Mouse (Mus musculus): ENCODE measurements at regions not wholly inside any gene's neighbourhood (a gene's known extent, or its start where the extent isn't known, plus 50 kb on each side); places are given as distances from the start of the nearest gene placed in this dataset.
"Not testable (repeated sequence)": the region's sequence is repeated elsewhere in the genome, so short reads cannot be mapped to it uniquely, and the experiment has no call there.

GRCm38 (mm10) chr8:126081279-126081678 is 86.3 kb downstream of the Kcnk1 start:
- DNase-seq (ENCODE audit: low spot score in 2 of 2), result no peak

- DNase-seq (ENCODE audit: low spot score in 2 of 2), result no peak
These were observed 87.9 kb downstream of the Kcnk1 start for GRCm38 (mm10) chr8:126082827-126083226.

- no peak for DNase-seq (ENCODE audit: low spot score in 2 of 2)
These were observed 95.8 kb downstream of the Kcnk1 start for GRCm38 (mm10) chr8:126090772-126091171.

- DNase-seq (ENCODE audit: low spot score in 2 of 2), result no peak
These were observed 99.0 kb downstream of the Kcnk1 start for GRCm38 (mm10) chr8:126094005-126094404.

- DNase-seq (ENCODE audit: low spot score in 2 of 2), result no peak
These were observed 101.1 kb downstream of the Kcnk1 start for GRCm38 (mm10) chr8:126096056-126096455.

- DNase-seq (ENCODE audit: low spot score in 2 of 2), result no peak
These were observed 101.7 kb downstream of the Kcnk1 start for GRCm38 (mm10) chr8:126096636-126097170.

GRCm38 (mm10) chr8:126098886-126099285 is 103.9 kb downstream of the Kcnk1 start:
- no peak for DNase-seq (ENCODE audit: low spot score in 2 of 2)

- DNase-seq (ENCODE audit: low spot score in 2 of 2), result no peak
These were observed 104.9 kb downstream of the Kcnk1 start for GRCm38 (mm10) chr8:126099889-126100288.

GRCm38 (mm10) chr8:126105043-126105442 is 110.1 kb downstream of the Kcnk1 start:
- no peak for DNase-seq (ENCODE audit: low spot score in 2 of 2)

GRCm38 (mm10) chr8:126126041-126126440 is 131.1 kb downstream of the Kcnk1 start:
- no peak for DNase-seq (ENCODE audit: low spot score in 2 of 2)

GRCm38 (mm10) chr8:126132076-126132475 is 137.1 kb downstream of the Kcnk1 start:
- DNase-seq (ENCODE audit: low spot score in 2 of 2), result no peak

- not testable (repeated sequence) for DNase-seq (ENCODE audit: low spot score in 2 of 2)
These were observed 137.9 kb downstream of the Kcnk1 start for GRCm38 (mm10) chr8:126132918-126133317.

- DNase-seq (ENCODE audit: low spot score in 2 of 2), result no peak
These were observed 140.1 kb downstream of the Kcnk1 start for GRCm38 (mm10) chr8:126135100-126135499.

GRCm38 (mm10) chr8:126135573-126135972 is 140.6 kb downstream of the Kcnk1 start:
- no peak for DNase-seq (ENCODE audit: low spot score in 2 of 2)

GRCm38 (mm10) chr8:126136946-126137345 is 142.0 kb downstream of the Kcnk1 start:
- DNase-seq (ENCODE audit: low spot score in 2 of 2), result no peak

- no peak for DNase-seq (ENCODE audit: low spot score in 2 of 2)
These were observed 142.5 kb downstream of the Kcnk1 start for GRCm38 (mm10) chr8:126137452-126137851.

- no peak for DNase-seq (ENCODE audit: low spot score in 2 of 2)
These were observed 143.9 kb downstream of the Kcnk1 start for GRCm38 (mm10) chr8:126138645-126139545.

- no peak for DNase-seq (ENCODE audit: low spot score in 2 of 2)
These were observed 144.5 kb downstream of the Kcnk1 start for GRCm38 (mm10) chr8:126139546-126139870.

GRCm38 (mm10) chr8:126140998-126141397 is 146.0 kb downstream of the Kcnk1 start:
- no peak for DNase-seq (ENCODE audit: low spot score in 2 of 2)

- DNase-seq (ENCODE audit: low spot score in 2 of 2), result no peak
These were observed 146.8 kb upstream of the Slc35f3 start for GRCm38 (mm10) chr8:126151527-126151926.

GRCm38 (mm10) chr8:126153955-126154354 is 144.4 kb upstream of the Slc35f3 start:
- no peak for DNase-seq (ENCODE audit: low spot score in 2 of 2)

GRCm38 (mm10) chr8:126157452-126158185 is 140.7 kb upstream of the Slc35f3 start:
- peak in 1 of 2 experiments; percentile 22 for DNase-seq (ENCODE audit: low spot score in 2 of 2)

GRCm38 (mm10) chr8:126159485-126159884 is 138.9 kb upstream of the Slc35f3 start:
- no peak for DNase-seq (ENCODE audit: low spot score in 2 of 2)

All from spleen, postnatal 10 days (tissue).